Mouse (Mus musculus) regulatory T cell (primary cell): ENCODE results near the gene Nudt5.

Experiments
- in situ Hi-C: fragments of 300-600 bp; cut with MboI, MseI; formaldehyde crosslinking; loops from one replicate; pipeline ENCODE4 v1.15.1; 2025; ENCODE audit warnings: high pct_unique_total_duplicates

The Nudt5 gene

GRCm38 (mm10) chr2:5851866-5852265 lies 7.0 kb downstream of the Nudt5 start:
- in situ Hi-C loops, result no loop called here

DNA sequence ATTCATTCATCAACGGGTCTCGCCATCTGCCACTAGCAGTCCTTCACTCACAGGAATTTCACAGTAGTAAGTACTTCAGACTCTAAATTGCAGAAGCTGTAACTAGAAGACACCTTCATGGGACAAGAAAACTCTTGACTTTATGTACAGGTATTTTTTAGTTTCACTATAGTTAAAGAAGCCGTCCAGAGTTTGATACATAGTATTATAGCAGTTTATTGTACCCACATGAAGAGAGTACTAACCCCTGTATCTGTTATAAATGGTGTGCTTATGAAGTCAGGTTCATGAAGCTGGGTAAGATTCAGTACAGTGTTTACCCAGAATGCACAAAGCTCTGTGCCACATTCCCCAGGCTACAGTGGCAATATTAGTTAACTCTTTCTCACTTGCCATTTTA lies 18.0 kb downstream of the Nudt5 start, which contains the start of gene Gm13199:
TSS of gene Gm13199 (minus strand) at position 101 of the 400 bp plus-strand sequence.
- in situ Hi-C loops, result no loop called here

DNA sequence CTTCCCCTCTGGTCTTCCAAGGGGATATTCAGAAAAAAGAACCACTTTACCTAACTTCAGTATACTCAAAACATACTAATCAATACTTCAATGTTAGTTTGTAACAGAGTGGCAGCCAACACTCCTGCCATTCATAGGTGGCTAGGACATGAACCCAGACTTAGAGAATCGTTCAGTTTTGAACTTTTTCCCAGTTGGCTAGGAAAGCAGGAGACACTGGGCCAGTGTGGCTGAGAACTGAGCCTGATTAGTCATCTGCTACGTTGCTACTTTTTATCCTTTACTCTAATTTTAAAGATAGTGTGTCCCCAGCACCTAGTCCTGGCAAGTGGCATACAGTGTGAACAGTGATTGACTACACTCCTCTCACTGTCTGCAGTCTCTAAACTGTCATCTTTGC lies 22.9 kb downstream of the Nudt5 start:
- in situ Hi-C loops, result no loop called here

GRCm38 (mm10) chr2:5869746-5870145 lies 24.9 kb downstream of the Nudt5 start:
- in situ Hi-C loops, result no loop called here

GRCm38 (mm10) chr2:5877446-5877845 lies 32.6 kb downstream of the Nudt5 start:
- in situ Hi-C loops, result no loop called here

DNA sequence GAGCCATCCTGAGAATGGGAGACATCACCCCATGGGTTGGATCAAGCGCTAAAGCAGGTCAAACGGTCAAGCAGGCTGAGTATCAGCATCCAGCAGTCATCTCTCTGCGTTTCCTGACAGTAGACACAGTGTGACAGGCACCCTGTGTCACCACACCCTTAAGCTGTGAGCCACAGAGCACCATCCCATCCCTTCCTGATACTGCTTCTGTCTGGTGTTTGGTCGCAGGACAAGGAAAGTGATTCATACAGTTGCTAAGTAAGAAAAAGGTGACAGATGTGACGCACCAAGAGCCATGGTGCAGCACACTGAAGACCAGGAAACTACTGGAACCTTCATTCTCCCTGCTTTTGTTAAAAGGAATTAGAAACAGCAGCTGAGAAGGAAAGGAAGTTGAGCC lies 44.0 kb downstream of the Nudt5 start:
- in situ Hi-C loops, result no loop called here

- in situ Hi-C loops, result no loop called here
These were observed 44.6 kb downstream of the Nudt5 start for GRCm38 (mm10) chr2:5889412-5889811.

DNA sequence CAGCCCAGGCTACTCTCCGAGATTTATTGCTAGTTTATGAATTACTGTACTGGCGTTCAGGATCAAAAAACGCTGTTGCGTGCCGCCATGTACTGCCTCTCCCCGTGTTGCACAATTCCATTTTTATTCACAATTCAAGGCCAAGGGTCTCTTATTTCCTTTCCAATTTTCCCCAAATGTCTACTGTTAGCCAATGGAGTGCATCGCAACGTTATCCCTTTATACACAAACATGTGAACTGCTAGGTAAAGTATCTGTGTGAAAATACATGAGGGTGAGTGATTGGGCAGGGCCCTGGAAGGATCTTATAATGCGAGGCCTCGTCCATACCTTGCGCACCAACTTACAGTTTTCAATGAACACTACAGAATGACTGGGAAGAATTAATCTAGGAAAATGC lies 49.5 kb downstream of the Nudt5 start:
- in situ Hi-C loops, result no loop called here

DNA sequence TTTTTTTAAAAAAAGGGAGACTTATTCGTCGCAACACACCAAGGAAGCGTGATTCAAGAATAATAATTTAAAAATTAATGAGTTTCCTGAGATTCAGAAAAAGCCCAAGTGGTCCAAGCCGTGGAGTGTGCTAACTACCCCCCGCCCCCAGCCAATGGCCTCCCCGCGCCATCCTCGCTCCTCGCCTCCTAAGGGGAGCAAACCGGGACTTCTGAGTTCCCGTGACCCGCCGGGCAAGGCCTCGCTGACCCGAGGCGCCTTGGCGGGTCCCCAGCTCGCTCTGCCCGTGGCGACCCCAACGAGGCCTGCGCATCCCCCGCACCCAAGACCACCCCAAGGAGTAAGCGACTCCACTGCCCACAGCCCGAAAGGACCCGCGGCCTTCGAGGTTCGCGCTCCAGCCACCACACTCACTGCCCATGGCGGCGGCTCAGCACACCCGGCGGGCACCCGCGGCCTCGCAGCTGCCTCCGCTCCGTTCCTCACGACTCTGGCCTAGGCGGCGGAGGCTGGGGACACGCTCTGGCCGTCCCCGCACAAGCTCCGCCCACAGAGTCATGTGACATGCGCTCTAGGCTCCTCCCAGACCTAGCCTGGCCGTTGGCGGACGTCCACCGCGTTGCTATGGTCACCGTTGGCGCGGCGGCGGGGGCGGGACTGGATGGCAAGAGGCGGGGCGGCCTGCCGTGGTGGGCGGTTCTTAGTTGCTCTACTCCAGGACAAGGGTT lies 50.2 kb downstream of the Nudt5 start, which contains the start of gene Sec61a2:
TSS of gene Sec61a2 (minus strand) at position 590 of the 728 bp plus-strand sequence.
- in situ Hi-C loops, result no loop called here

GRCm38 (mm10) chr2:5900145-5900544 lies 55.3 kb downstream of the Nudt5 start:
- in situ Hi-C loops, result no loop called here

GRCm38 (mm10) chr2:5906092-5906491 lies 61.3 kb downstream of the Nudt5 start:
- in situ Hi-C loops, result no loop called here

- in situ Hi-C loops, result no loop called here
These were observed 61.8 kb downstream of the Nudt5 start for GRCm38 (mm10) chr2:5906625-5907024.

- in situ Hi-C loops, result no loop called here
These were observed 66.6 kb downstream of the Nudt5 start for GRCm38 (mm10) chr2:5911282-5911965.
